ENCODE assay signal across 8 mouse cellular contexts in the genomic region with DNA sequence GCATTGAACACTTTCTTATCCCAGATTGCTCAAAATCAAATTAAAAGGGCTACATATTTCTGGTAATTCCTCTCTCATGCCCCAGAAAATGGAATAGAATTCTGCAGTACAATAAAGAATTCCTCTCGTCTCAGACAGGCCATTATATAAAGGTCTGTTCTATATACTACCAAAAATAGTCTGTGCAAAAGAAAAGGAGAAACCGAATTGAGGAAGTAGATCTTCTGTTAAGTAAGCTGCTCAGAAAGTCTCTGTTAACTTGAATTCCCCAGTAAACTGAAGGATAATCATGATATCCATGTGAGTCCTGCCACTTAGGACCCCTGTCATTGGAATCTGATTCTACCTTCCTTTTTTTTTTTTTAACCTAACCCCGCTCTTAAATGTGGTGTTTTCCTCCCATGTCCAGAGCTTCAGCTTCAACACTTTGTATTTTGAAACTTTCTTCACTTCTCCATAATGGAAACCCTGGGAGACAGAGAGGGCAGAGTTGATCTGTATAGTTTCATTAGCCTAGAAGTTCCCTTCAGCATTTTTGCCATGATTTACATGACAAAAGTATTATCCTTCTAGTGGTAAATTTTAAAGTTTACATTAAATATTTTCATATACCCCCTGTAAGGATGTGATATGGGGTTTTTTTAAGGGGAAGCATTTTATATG.
"Had no signal": no experiment of that assay in that cellular context is flagged by ENCODE, and none has a peak within 500 bp of the region (broad histone marks: within the 10 kb centered on the region; RNA-seq: fewer than 3 reads in every experiment).

No protein-coding gene starts in this region.

- DNase-seq: lung, adult 18-20 months; lung, embryonic 14.5 days; lung, postnatal 10 days; lung, postnatal 36 days; right cerebral cortex, postnatal 14 days; thymus, adult 18-20 months; thymus, postnatal 14 days; thymus, postnatal 36 days had no signal
